Mouse (Mus musculus) midbrain, postnatal 0 days (tissue): ENCODE data around the gene Prnd. TPM values are rescaled to one million over a fixed set of nuclear protein-coding genes. Genes with fewer than 3 reads are reported as not detected.

Experiments used
- ATAC-seq: fragments of 200-750 bp; cut with Nextera tagmentation; 2 replicates; pipeline ENCODE4 v1.8.0; 2017; ENCODE audit warnings: moderate number of reproducible peaks, mild to moderate bottlenecking, moderate TSS enrichment, moderate library complexity; ENCODE audit not compliant: low FRiP score
- DNase-seq: peaks from one replicate; pipeline ENCODE4 v3.0.0-alpha.2; 2015; ENCODE audit warnings: low spot score
- H3K27ac ChIP-seq: fragments of 300-500 bp; sonication (generic); 2 replicates; pipeline ENCODE4 v1.5.1; 2014; ENCODE audit warnings: low read depth, mild to moderate bottlenecking, low read length, mixed read lengths
- H3K27me3 ChIP-seq: fragments of 300-500 bp; sonication (generic); 2 replicates; pipeline ENCODE4 v1.6.1; 2014; ENCODE audit warnings: low read length, control low read depth, mixed read lengths; ENCODE audit not compliant: insufficient read depth
- H3K36me3 ChIP-seq: fragments of 300-500 bp; sonication (generic); 2 replicates; pipeline ENCODE4 v1.6.1; 2014; ENCODE audit warnings: low read length, control low read depth, mixed read lengths; ENCODE audit not compliant: insufficient read depth
- H3K4me1 ChIP-seq: fragments of 300-500 bp; sonication (generic); 2 replicates; pipeline ENCODE4 v1.6.1; 2014; ENCODE audit warnings: mild to moderate bottlenecking, control low read depth, antibody characterized with exemption, low read length, mixed read lengths; ENCODE audit not compliant: insufficient read depth
- H3K4me2 ChIP-seq: fragments of 300-500 bp; sonication (generic); 2 replicates; pipeline ENCODE4 v1.6.1; 2014; ENCODE audit warnings: low read depth, mild to moderate bottlenecking, low read length, mixed read lengths; ENCODE audit not compliant: poor library complexity, severe bottlenecking
- H3K4me3 ChIP-seq: fragments of 300-500 bp; sonication (generic); 2 replicates; pipeline ENCODE4 v1.5.1; 2014; ENCODE audit warnings: low read depth, mild to moderate bottlenecking, low read length, moderate library complexity
- H3K9ac ChIP-seq: fragments of 300-500 bp; sonication (generic); replicated peaks from 2 replicates; pipeline ENCODE4 v1.6.1; 2014; ENCODE audit warnings: mild to moderate bottlenecking, low read length, moderate library complexity, mixed read lengths; ENCODE audit not compliant: poor library complexity, severe bottlenecking
- H3K9me3 ChIP-seq: fragments of 300-500 bp; sonication (generic); 2 replicates; pipeline ENCODE4 v1.6.1; 2016; ENCODE audit warnings: low read length, control low read depth
- CTCF ChIP-seq: IDR thresholded peaks from 2 replicates; pipeline ENCODE4 v1.5.1; 2016; ENCODE audit warnings: antibody characterized with exemption, mild to moderate bottlenecking
- WGBS: fragments of 180-500 bp; shearing (Covaris S2); extraction: QIAGEN DNeasy Blood & Tissue Kit; methylation state at CpG from one replicate; pipeline ENCODE4 v1.1.7; 2014; 5-methylcytosine and 5-hydroxymethylcytosine counted together
- polyA plus RNA-seq: library from polyadenylated mRNA; unstranded; fragments of >200 nt; fragmentation: Nextera tagmentation; extraction: Ambion mirVana; gene quantifications from 2 replicates; pipeline ENCODE4 v1.2.1, GENCODE M21; 2015
- total RNA-seq: library from RNA; depleted of rRNA; stranded (reverse); fragments of >200 nt; gene quantifications from 2 replicates; pipeline ENCODE4 v1.2.3, GENCODE M21; 2014

Gene Prnd
- total and polyA plus RNA-seq, 2 experiments from 2014 or later = 2.5 to 4.8 TPM

GRCm38 (mm10) chr2:131945225-131945624 is 5.4 kb upstream of the Prnd start:
- no peak for DNase-seq
- no peak overlapping the region for H3K4me2 ChIP-seq
- H3K27ac ChIP-seq = no peak overlapping the region
- no peak for ATAC-seq
- H3K4me3 ChIP-seq = no peak overlapping the region
- H3K9me3 ChIP-seq = no peaks in the 10 kb centered on the region
- H3K27me3 ChIP-seq = no peaks in the 10 kb centered on the region; the same call in 1 of the 2 replicates
- H3K9ac ChIP-seq = no peak overlapping the region
- H3K36me3 ChIP-seq = no peaks in the 10 kb centered on the region
- WGBS = 78% methylated on average over 8 of the region's 8 CpGs
- H3K4me1 ChIP-seq = no peaks in the 10 kb centered on the region
- no peak for TF ChIP-seq CTCF

DNA sequence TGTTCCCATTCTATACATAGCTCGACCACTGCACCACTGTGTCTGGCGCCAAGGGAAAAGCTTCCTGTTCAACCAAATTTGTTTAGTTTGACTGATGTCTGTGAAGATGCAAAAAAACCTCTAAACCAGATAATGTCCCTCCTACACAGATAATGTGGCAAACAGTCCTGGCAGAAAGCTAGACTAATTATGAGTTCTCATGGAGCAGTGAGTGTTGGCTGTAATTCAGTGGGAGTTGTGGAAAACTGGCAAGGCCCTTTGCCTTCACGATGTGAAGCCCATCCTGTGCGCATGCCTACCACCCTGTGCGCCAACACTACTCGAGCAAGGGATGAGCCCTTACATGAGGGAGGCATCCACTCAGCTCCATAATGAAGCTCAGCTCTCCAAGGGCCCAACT is 4.9 kb upstream of the Prnd start:
- WGBS = 84% methylated on average over 6 of the region's 6 CpGs

DNA sequence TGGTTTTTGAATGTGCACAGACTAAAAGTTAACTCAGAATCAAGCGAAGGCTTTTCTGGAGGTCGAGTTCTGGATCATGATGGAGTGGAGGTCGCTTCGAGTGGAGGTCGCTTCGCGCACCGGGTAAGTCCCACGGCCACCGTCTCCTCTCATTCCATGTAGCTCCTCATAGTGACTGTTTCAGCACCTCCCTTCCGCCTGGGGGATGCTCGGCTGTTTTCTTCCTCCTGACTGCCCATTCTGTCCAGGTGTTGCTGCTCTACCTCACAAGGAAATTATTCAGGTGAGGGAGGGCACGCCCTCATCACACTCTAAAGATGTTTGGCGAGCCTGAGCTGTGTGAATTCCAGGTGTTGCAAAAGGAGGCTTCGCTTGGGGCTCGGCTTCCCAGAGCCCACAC is 4.3 kb upstream of the Prnd start:
- H3K36me3 ChIP-seq = no peaks in the 10 kb centered on the region
- H3K27ac ChIP-seq = no peak overlapping the region
- H3K9me3 ChIP-seq = no peaks in the 10 kb centered on the region
- H3K9ac ChIP-seq = no peak overlapping the region
- H3K4me3 ChIP-seq = no peak overlapping the region
- WGBS = 92% methylated on average over 16 of the region's 16 CpGs
- DNase-seq (no peak), ATAC-seq (no peak)
- H3K4me1 ChIP-seq = no peaks in the 10 kb centered on the region
- H3K4me2 ChIP-seq = no peak overlapping the region
- TF ChIP-seq CTCF = no peak
- H3K27me3 ChIP-seq = no peaks in the 10 kb centered on the region; the same call in 1 of the 2 replicates

More for the DNA sequence above, 4.9 kb upstream of the Prnd start:
- no peak for DNase-seq
- H3K4me3 ChIP-seq = no peak overlapping the region
- H3K4me1 ChIP-seq = no peaks in the 10 kb centered on the region
- TF ChIP-seq CTCF = no peak
- H3K27me3 ChIP-seq = no peaks in the 10 kb centered on the region; the same call in 1 of the 2 replicates
- H3K4me2 ChIP-seq = no peak overlapping the region
- no peaks in the 10 kb centered on the region for H3K9me3 ChIP-seq
- no peak for ATAC-seq
- no peak overlapping the region for H3K9ac ChIP-seq
- H3K36me3 ChIP-seq = no peaks in the 10 kb centered on the region
- H3K27ac ChIP-seq = no peak overlapping the region

- ATAC-seq (no peak), DNase-seq (no peak)
- TF ChIP-seq CTCF = no peak
- Histone ChIP-seq H3K27me3 (peaks cover 5% of the 10 kb centered on the region; the same call in 1 of the 2 replicates), H3K9me3 (no peaks in the 10 kb centered on the region), H3K9ac (no peak overlapping the region), H3K27ac (no peak overlapping the region), H3K4me1 (no peaks in the 10 kb centered on the region), H3K4me2 (no peak overlapping the region), H3K4me3 (no peak overlapping the region), H3K36me3 (no peaks in the 10 kb centered on the region)
- WGBS = 78% methylated on average over 3 of the region's 3 CpGs
Measured at GRCm38 (mm10) chr2:131948156-131948555, 2.5 kb upstream of the Prnd start.

- Histone ChIP-seq H3K27me3 (peaks cover 11% of the 10 kb centered on the region), H3K4me3 (no peak overlapping the region), H3K27ac (no peak overlapping the region), H3K9ac (no peak overlapping the region), H3K9me3 (no peaks in the 10 kb centered on the region), H3K36me3 (no peaks in the 10 kb centered on the region), H3K4me2 (no peak overlapping the region), H3K4me1 (no peaks in the 10 kb centered on the region)
- 72% methylated on average over 11 of the region's 11 CpGs for WGBS
- no peak for TF ChIP-seq CTCF
- no peak for ATAC-seq
- DNase-seq = no peak
Measured at GRCm38 (mm10) chr2:131948916-131949639, 1.6 kb upstream of the Prnd start.

- ATAC-seq (no peak), DNase-seq (peak; percentile 82)
- Histone ChIP-seq H3K36me3 (no peaks in the 10 kb centered on the region), H3K27me3 (peaks cover 11% of the 10 kb centered on the region), H3K4me2 (no peak overlapping the region), H3K9me3 (no peaks in the 10 kb centered on the region), H3K4me3 (no peak overlapping the region), H3K9ac (no peak overlapping the region), H3K27ac (no peak overlapping the region), H3K4me1 (no peaks in the 10 kb centered on the region)
- TF ChIP-seq CTCF = peak; percentile 91
- WGBS = 45% methylated on average over 9 of the region's 9 CpGs
Measured at GRCm38 (mm10) chr2:131949767-131950597, 679 bp upstream of the Prnd start.
